Mouse (Mus musculus) kidney, postnatal 25 days (tissue): ENCODE data around the gene Il13.

Experiments
- DNase-seq, 2 experiments: peaks; one replicate each; pipeline ENCODE4 v3.0.0; 2021; ENCODE audit warnings: mixed read lengths in 2 of 2

The Il13 gene

DNA sequence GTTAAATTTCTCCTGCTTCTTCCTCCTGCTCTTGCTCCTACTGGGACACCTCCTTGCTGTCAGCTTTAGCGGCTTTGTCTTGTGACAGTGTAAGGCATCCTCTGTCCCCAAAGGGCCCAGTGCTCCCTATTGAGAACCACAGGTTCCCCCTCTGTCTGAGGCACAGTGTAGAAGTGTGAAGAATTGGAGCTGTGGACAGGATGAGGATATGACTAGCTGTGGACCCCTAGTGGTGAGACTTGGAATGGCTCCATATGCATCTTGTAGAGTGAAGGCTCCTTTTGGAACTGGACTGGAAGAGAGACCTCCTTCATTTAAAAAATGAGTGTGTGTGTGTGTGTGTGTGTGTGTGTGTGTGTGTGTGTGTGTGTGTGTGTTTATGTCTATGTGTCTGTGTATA lies 6.6 kb downstream of the Il13 start:
- DNase-seq = peak; percentile 59 to 91

DNA sequence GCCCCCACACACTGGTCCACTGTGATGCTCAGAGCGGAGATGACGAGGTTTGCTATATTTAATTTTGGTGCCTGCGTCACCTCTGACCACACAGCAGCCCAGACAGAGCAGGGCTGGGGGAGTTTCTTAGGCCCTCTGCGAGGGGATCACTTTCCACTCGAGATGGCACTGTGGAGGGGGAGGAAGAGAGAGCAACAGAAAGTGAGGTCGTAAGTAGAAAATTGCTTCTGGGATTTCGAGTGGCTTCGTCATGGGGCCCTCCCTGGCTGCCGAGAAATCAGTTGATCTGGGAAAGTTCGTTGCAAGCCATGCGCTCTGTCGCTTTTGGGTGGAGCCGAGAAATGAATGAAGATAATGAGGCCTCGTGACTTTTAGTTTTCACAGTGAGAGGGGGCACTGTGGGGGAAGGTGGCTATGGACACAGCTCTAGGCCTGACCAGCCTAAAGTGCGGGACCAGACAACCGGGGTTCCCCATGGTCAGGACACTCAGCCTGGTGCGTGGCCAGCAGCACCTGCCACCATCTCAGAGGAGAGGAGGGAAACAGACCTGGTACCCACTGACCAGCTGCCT lies 7.6 kb downstream of the Il13 start:
- no peak for DNase-seq

DNA sequence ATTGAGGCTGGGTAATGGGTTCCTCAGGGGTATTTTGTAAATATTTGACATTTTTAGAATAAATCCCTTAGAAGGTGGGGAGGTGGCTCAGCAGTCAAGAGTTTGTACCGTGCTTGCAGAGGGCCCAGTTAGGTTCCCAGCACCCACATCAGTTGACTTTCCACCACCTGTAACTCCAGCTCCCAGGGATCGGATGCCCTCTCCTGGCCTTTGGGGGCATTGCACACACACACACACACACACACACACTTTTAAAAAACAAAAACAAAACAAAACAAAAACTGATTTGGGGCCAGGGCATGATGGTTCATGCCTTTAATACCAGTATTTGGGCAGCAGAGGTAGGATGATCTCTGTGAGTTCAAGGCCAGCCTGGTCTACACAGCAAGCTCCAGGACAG lies 10.4 kb downstream of the Il13 start:
- no peak for DNase-seq

DNA sequence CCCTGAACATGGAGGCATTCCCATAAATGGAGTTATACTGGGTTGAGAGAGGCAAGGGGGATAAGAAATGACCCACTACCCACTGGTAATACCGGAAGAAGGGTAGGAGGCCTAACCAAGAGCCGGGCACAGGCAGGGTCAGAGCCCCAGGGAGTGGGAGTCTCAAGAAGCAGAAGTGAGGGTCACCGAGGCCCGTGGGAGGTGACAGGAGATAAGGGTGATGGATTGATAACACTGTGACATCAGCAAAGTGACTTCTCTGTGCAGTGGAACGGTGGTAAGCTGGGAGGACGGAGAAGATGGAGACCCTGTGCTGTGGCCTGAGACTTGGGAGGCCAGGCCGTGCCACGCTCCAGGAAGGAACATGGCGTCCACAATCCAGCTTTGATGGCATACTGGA lies 10.9 kb downstream of the Il13 start:
- DNase-seq = no peak

DNA sequence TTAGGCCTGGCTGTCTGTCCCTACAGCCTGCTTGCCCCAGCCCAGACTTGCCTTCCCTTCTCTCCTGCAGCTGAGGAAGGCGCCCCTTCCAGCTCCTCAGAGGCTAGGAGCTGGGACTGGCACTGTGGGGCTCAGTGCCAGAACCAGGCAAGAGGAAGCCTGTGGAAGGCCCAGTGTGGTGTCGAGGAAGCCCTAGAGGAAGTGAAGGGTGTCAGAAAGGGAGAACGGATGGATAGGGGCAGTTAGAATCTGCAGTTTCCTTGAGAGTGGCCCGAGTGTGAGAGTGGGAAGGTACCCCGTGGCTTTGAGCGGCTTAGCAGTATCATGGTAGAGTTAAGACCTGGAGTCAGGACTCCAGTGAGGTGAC lies 12.1 kb downstream of the Il13 start:
- DNase-seq = no peak

DNA sequence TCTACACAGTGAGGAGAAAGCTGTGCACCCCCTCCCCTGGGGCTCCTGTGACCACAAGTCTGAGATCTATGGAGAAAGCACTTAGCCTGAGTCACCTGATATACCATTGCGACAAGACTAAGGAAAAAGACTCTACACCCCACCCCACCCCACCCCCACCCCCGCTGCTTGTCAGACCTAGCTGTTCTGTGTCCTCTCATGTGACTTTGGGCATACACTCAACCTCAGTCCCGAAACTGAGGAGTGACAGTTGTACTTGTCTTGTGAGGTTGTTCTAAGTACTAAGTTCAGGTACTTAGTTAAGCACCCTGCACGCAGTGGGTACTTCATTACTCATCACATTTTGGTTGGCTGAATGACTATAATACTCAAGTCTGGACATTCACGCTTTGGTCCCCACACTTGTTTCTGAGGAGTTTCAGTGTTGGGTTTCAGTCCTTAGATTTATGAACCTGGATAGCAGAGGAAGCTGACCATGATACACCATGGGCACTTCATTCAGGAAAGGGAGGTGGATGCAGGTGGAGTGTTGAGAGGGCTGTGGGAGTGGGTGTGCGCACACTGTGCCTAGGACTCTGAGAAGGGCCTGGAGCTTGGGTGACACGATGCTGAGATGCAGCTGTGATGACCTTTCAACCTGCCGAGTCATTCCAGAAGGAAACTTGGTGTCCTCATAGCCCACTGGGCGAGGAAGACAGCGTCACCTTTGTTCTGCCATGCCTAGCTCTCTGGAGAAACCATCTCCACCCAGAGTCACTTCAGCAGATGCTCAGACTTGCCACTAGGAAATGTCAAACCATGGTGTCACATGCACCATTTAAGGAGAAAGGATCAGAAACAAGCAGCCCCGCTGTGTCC lies 12.7 kb downstream of the Il13 start:
- no peak for DNase-seq

DNA sequence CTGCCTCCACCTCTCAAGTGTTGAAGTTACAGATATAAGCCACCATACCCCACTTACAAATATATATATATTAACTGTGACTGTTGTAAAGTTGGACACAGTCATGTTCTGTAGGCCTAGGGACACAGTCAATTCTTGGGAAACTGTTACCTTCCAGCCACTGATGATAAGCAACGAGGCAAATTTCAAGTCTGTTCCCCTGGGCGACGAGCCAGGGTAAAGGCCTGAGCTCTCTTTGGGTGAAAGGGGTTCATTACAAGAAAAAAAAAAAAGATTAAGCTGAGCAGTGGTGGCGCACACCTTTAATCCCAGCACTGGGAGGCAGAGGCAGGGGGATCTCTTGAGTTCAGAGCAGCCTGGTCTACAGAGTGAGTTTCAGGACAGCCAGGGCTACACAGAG lies 14.4 kb downstream of the Il13 start:
- DNase-seq = no peak

DNA sequence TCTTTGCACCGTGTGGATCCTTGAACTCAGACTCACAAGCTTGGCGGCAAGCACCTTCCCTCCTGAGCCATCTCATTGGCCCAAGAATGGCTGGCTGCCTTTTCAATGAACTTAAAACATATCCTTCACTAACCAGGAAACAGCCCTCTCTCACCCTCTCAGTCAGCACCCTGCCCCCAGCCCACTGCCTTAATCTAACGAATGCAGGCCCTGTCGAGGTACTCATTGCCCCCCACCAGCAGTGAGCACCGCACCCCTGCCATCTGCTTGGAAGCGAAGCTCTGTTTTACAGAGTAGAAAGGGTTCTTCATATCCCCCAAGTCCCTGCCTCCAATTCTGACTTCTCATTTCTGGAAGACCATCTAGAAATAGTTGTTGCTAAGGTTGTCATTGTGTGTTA lies 15.1 kb downstream of the Il13 start:
- DNase-seq = no peak

DNA sequence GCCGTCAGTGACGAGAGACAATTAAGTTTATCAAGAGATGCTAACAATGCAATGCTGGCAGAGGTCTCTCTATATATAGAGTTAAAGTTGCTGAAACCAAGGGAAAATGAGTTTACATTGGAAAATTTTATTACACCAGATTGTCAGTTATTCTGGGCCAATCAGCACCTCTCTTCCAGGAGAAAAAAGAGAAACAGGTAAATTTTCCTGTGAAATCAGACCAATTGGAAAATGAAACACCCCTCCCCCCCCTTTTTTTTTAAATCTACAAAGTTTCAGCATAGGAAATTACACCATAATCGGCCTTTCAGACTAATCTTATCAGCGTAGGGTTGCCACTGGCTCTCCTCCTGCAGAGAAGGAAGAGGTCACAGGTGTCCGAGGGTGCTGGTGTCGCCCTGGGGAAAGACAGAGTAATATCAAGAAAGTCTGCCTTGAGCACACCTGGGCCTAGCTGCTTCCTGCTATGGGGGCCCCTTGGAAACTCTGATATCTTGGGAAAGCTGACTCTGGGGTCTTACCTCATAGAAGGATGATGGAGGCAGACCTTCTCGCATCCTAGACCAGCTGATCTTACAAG lies 15.8 kb downstream of the Il13 start, which contains the start of gene Il4:
Il4 (minus strand) TSS at position 51 of the 580 bp plus-strand sequence.
- DNase-seq = no peak

DNA sequence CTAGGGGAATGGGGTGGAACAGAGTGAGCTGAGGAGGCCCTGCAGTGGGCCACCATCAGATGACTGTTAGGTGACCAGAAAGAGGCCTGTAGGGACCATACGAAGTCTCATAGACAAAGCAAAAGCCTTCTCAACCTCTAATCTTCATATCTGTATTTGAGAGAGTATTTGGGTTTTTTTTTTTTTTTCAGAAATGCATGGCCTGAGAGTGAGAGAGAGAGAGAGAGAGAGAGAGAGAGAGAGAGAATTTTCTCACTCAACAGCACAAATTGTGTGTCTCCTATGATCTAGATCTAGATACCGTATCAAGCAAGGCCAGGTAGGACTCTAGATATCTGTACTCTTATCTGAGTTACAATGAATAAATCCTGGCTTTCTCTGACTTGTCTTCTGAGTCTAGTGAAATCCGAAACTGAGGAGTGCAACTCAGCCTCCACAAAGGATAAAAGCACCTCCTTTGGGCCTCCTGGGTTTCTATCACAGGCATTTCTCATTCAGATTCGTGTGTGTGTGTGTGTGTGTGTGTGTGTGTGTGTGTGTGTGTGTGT lies 16.9 kb downstream of the Il13 start:
- no peak for DNase-seq

DNA sequence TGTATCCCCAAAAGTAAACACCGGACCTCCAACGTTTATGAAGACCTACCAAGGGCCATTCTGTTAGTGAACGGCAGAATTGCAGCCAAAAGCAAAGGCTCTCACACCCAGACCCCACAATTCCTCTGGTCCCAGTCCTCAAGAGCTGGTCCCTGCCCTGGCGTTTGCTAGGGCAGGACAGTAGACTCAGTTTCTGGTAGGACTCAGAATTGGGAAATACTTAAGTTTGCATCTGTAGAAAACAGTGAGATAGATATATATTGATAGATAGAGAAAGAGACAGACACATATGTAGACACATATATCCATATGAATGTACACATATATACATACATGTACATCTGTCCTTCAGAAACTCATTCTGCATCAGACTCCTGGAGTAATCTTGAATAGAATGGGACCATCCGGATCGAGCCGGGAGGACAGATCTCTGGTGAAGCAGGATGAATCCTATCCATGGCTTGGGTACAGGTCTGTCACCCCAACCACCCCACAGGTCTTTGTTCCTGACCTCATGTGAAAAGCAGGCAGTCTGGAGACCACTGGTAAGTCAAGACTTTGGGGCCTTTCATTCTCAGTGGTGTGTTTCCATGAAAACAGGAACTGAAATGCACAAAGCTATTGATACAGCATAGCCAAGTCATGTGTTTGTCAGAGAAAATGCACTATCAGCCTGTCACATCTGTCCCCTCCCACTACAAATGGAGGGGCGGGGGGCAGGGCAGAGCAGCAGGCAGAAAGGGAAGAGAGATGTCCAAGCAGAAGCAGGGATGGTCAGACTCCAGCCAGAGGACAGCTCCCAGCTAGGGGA lies 17.5 kb downstream of the Il13 start:
- no peak for DNase-seq

DNA sequence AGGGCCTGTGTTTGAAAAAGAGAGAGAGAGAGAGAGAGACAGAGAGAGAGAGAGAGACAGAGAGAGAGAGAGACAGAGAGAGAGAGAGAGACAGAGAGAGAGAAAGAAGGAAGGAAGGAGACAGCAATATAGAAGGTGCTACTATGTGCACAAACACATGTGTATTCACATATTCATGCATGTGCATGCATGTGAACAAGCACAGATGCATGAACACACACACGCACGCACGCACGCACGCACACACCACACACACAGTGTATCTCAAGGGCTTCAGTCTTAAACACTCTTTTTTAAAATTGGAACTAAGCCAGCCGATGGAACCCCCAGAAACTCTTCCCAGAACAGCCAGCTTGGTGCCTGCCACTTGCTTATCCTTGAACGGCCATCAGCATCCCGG lies 18.9 kb downstream of the Il13 start:
- DNase-seq = no peak

DNA sequence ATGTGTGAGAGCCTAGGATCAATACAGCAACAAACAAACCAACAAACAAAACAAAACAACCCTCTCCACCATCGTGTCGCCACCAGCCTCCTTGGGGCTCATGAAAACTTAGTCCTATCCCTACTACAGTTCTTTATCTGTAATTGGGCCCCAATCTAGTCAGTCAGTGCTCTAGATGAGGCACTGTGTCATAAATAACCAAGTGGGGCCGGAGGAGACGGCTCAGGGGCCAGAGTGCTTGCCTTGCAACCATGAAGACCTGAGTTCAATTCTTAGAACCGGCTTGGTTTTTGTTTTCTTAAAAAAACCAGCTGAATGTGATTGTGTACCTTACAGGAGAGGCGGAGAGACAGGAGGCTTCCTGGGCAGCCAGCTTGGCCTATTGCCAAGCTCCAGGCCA lies 19.3 kb downstream of the Il13 start:
- DNase-seq = no peak

DNA sequence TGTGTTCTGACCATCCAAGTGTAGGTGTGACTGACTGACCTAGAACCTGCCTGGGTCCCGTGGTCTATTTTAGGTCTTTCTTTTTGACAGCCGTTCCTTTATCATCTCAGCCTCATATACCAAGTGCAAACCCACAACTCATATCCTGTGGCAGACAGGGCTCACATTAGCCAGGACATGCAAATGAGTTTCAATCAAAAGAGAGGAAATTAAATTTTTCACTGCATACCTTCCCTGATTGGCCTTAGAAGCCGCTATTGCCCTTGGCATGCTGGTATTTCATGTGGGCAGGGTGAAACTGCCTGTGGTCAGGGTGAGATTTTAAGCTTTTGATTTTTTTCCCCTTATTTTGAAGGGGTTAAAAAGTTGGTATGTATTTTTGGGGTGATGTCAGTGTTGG lies 24.8 kb downstream of the Il13 start:
- DNase-seq = no peak

DNA sequence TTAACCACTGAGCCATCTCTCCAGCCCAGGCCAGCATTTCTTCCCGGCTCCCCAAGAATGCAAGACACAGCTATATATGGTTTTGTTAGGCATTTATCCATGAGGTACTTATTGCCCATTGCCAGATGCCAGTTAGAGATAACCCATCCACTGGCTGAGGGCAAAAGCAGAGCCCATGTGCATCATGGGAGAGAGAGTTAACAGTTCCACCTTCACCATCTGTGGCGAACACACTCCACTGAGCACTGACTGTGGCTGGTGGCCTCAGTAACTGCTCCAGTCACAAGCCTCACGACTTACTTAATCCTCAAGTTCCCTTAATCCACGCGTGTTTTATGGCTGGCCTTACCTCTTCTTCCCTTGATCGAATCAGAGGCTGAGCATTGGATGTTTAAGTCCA lies 25.3 kb downstream of the Il13 start:
- DNase-seq = no peak

DNA sequence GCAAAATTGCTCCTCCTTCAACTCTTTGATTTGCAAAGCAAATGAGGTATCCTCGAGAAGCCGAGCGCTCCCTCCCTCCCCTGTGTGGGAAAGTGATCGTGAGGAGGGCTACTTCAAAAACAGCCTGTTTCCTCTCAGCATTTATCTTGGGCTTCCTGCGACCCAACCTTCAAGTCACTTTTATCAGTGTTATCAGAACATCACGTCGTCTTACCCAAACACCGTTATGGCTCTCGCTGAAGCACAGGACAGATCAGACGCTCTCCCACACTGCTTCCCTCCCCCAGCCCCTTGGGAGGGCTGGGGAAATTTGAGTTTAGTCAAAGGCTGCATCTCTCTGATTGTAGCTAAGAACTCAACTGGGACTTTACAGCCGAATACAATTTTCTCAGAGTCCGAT lies 28.9 kb downstream of the Il13 start:
- DNase-seq = no peak

DNA sequence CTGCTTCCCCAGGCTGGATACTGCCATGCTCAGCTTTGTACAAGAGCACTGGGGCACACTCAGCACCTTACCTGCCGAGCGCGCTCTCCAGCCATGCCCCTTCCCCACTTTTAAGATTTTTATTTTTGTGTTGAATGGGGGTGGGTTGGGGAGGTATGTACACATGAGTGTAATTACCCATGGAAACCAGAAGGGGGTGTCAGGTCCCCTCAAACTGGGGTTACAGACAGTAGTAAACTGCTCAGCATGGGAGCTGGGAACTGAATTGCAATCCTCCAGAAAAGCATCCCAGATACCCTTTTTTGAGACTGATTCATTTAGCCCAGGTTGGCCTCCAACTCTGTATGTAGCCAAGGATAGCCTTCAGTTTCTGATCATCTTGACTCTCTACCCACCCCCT lies 29.5 kb downstream of the Il13 start:
- DNase-seq = no peak

DNA sequence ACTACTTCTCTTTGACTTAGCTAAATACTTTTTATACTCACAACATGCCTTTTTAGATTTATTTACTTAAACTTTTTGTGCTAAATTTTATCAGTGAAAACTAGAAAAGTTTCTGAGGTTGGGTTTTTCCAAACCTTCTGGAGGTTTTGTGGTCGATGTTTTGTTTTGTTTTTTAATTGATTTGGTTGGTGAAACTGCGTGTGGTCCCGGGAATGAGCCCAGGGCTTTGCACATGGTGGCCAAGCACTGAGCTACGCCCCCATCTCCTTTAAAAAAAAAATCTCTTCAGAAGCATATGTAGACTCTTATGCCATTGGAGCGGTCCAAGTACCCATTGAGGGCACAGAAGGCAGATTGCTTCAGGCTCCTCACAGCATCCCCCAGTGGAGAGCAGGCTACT lies 43.4 kb downstream of the Il13 start:
- no peak for DNase-seq

DNA sequence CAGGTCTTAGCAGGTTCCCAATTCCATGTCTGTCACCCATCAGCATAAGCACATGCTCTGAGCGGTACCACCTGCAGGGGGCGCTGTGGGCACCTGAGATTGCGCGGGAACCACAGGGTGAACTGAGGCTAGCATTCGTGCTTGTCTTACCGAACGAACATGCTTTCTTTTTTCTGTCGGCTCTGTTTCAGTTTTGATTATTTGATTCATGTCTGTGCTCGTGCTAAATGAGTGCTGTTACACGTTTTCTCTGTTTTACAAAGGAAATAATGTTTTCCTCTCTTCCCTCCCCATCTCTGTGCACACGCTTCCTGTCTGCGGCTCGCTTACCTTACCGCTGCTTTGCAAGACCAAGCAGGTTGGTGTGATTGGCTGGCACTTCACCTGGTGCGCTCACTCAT lies 44.1 kb downstream of the Il13 start:
- DNase-seq = peak in 1 of 2 experiments; percentile 24

DNA sequence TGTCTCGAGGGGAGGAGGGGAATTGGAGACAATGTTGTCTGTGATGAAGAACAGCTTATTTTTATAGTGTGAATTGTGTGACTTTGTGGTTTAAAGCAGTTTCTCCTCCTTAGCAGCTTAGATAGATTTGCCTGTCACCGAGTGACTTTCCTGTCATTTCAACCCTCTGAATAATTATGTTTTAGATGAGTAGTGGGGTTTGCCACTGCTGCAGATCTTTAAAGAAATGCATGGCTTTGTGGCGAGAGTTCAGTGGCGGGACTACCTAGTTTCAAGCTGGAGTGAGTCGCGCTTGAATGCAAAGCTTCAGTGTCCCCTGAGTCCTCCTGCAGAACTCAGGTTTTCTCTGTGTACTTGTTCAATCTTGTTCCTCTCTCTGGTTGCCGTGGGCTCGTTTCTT lies 46.2 kb downstream of the Il13 start:
- no peak for DNase-seq

DNA sequence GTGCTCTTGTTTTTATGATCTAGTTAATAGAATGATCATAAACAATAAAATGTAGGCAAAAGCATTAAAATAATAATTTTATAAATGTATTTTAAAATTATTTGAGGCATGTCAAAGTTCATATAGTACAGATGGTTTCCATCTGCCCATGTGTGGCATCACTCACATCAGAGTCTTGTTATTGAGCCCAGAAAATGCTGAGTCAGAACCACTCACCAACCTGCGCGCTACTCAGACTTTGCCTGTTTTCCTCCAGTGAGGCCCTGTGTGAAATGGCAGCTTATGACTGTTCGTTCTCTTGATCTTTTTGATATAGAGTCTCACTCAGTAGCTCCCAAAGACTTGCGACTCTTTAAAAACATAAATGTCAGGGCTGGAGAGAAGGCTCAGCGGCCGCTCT lies 49.0 kb downstream of the Il13 start:
- no peak for DNase-seq

DNA sequence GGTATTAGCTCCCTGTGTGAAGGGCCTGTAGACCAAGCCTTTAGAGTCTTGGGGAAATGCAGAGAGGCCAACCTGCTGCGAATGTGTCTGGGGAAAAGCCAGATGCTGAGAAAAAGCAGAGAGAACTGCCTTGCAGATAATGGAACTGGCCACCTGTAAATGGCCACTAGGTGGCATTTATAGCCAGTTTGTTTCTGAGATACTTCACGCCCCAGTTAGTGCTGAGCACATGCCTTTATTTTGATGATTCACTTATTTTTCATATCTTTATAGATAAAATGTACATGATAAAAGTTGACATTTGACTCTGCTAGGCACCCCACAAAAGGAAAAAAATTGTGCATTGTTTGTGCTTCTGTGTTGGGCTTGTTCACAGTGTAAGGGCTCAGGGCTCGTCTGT lies 49.7 kb downstream of the Il13 start:
- peak in 1 of 2 experiments; percentile 21 for DNase-seq

DNA sequence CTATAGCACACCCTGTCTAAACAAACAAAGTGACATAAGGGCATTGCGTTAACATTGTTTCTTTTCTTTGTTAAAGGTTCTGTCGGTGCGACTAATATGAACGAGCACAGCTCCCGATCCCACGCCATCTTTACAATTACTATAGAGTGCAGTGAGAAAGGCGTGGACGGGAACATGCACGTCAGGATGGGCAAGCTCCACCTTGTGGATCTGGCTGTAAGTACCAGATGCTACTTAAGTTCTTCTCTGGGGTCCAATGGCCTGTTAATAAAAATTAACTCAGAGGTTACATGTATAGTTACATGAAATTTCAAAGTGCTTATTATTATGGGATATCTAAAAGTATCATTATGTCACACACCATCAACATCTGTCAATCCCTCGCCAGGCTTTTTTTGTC lies 51.4 kb downstream of the Il13 start:
- no peak for DNase-seq
